Mouse (Mus musculus): ENCODE results near the gene Olfr10.
"Not testable (repeated sequence)": the region's sequence is repeated elsewhere in the genome, so short reads cannot be mapped to it uniquely, and the experiment has no call there.

The Olfr10 gene

GRCm38 (mm10) chr11:49304441-49304840, at the start of gene Olfr10:
Olfr10 (plus strand) TSS chr11:49304741.
- no peak for DNase-seq (ENCODE audit: low spot score)

GRCm38 (mm10) chr11:49259296-49259695, 45.2 kb upstream of the Olfr10 start:
- DNase-seq (ENCODE audit: low spot score): no peak

- no peak for DNase-seq (ENCODE audit: low spot score)
These were observed 44.7 kb upstream of the Olfr10 start for GRCm38 (mm10) chr11:49259829-49260228.

- DNase-seq (ENCODE audit: low spot score): no peak
These were observed 43.8 kb upstream of the Olfr10 start for GRCm38 (mm10) chr11:49260598-49261312.

GRCm38 (mm10) chr11:49261313-49261855, 43.2 kb upstream of the Olfr10 start:
- DNase-seq (ENCODE audit: low spot score): peak; percentile 50

GRCm38 (mm10) chr11:49262286-49262685, 42.3 kb upstream of the Olfr10 start:
- DNase-seq (ENCODE audit: low spot score): no peak

GRCm38 (mm10) chr11:49263149-49263548, 41.4 kb upstream of the Olfr10 start:
- DNase-seq (ENCODE audit: low spot score): no peak

GRCm38 (mm10) chr11:49264081-49264480, 40.5 kb upstream of the Olfr10 start:
- DNase-seq (ENCODE audit: low spot score): no peak

GRCm38 (mm10) chr11:49264622-49265021, 39.9 kb upstream of the Olfr10 start:
- no peak for DNase-seq (ENCODE audit: low spot score)

- DNase-seq (ENCODE audit: low spot score): no peak
These were observed 39.4 kb upstream of the Olfr10 start for GRCm38 (mm10) chr11:49265101-49265500.

GRCm38 (mm10) chr11:49266671-49267070, 37.9 kb upstream of the Olfr10 start:
- peak; percentile 68 for DNase-seq (ENCODE audit: low spot score)

- no peak for DNase-seq (ENCODE audit: low spot score)
These were observed 37.2 kb upstream of the Olfr10 start for GRCm38 (mm10) chr11:49267316-49267715.

- peak; percentile 46 for DNase-seq (ENCODE audit: low spot score)
These were observed 36.5 kb upstream of the Olfr10 start for GRCm38 (mm10) chr11:49267970-49268579.

- DNase-seq (ENCODE audit: low spot score): no peak
These were observed 34.8 kb upstream of the Olfr10 start for GRCm38 (mm10) chr11:49269761-49270160.

- no peak for DNase-seq (ENCODE audit: low spot score)
These were observed 34.2 kb upstream of the Olfr10 start for GRCm38 (mm10) chr11:49270368-49270767.

- DNase-seq (ENCODE audit: low spot score): peak; percentile 39
These were observed 33.2 kb upstream of the Olfr10 start for GRCm38 (mm10) chr11:49271334-49271733.

- DNase-seq (ENCODE audit: low spot score): no peak
These were observed 30.6 kb upstream of the Olfr10 start for GRCm38 (mm10) chr11:49273834-49274519.

GRCm38 (mm10) chr11:49278222-49278621, 26.3 kb upstream of the Olfr10 start, which contains the start of gene Olfr1393:
Olfr1393 (plus strand) TSS chr11:49278304.
- DNase-seq (ENCODE audit: low spot score): no peak

GRCm38 (mm10) chr11:49284982-49285381, 19.6 kb upstream of the Olfr10 start, which contains the start of gene Olfr1392:
Olfr1392 (plus strand) TSS chr11:49285282.
- DNase-seq (ENCODE audit: low spot score): not testable (repeated sequence)

GRCm38 (mm10) chr11:49287251-49287650, 17.3 kb upstream of the Olfr10 start:
- DNase-seq (ENCODE audit: low spot score): no peak

- no peak for DNase-seq (ENCODE audit: low spot score)
These were observed 11.8 kb upstream of the Olfr10 start for GRCm38 (mm10) chr11:49292777-49293176.

- not testable (repeated sequence) for DNase-seq (ENCODE audit: low spot score)
These were observed 4.0 kb downstream of the Olfr10 start for GRCm38 (mm10) chr11:49308547-49308946.

- no peak for DNase-seq (ENCODE audit: low spot score)
These were observed 17.9 kb downstream of the Olfr10 start, which contains the start of gene Olfr1391 for GRCm38 (mm10) chr11:49322442-49322841. Olfr1391 (plus strand) TSS chr11:49322742.

All from yolk sac, embryonic 10.5 days (tissue).